Mouse (Mus musculus): ENCODE data around the gene Pik3ca.

- TF ChIP-seq CTCF (IDR thresholded peaks at IDR 0.05; ENCODE audit: insufficient read depth, low read depth, low read length) (no peak), POLR2A (IDR thresholded peaks at IDR 0.05; ENCODE audit: insufficient read depth, low read depth, low read length) (no peak)
Measured at GRCm38 (mm10) chr3:32402990-32403885, 5.8 kb downstream of the Pik3ca start.

Measured in olfactory bulb, adult 2 months (tissue).